Comparison of ENCODE assay signal across 25 mouse cellular contexts in the genomic region with DNA sequence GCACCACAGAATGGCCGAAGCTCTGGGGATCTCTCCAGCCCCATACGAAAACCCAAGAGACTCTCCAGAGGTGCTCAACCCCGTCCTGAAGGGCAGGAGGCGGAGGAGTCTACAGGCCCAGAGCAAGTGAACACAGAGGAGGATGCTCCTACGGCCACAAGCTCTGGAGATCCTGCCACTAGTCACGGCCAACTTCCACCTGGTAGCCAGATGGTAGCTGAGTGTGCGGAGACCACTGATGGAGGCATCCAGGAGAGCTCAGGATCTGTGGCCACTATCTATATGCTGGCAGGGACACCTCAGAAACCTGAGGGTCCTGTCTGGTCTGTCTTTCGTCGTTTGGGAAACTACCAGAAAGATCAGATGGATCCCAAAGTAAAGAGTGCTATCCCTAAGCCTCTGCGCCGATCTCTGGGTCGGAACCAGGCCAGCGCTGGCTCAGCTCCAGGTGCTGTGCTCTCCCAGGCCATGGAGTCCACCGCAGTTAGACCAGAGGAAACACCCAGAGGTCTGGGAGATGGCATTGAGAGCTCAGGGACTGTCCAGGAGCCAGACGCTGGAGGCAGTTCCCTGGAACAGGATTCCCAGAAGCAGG. TPM values are rescaled to one million over a fixed set of nuclear protein-coding genes. Genes with fewer than 3 reads are reported as not detected.
DNase-seq lines count a peak whose midpoint lies in the region; ATAC-seq and TF ChIP-seq lines count a peak whose summit lies in the region.
"Had no signal": no experiment of that assay in that cellular context is flagged by ENCODE, and none has a peak within 500 bp of the region (broad histone marks: within the 10 kb centered on the region; RNA-seq: fewer than 3 reads in every experiment).

No protein-coding gene starts in this region.

- H3K4me1 ChIP-seq in limb, embryonic 13.5 days, result no peaks in the 10 kb centered on the region
- no peaks in the 10 kb centered on the region for H3K4me1 ChIP-seq in lung, postnatal 0 days (ENCODE audit: insufficient read depth, low read depth, low read length)
- 0 out of 2 replicates have a peak, but pooled peaks cover 1% of the 10 kb centered on the region for H3K4me1 ChIP-seq in heart, adult 2 months (ENCODE audit: control insufficient read depth, insufficient read depth, low read length)

- H3K27ac ChIP-seq in gastrocnemius, adult 2 months, result no peak overlapping the region
- no peak overlapping the region for H3K27ac ChIP-seq in limb, embryonic 13.5 days
- H3K27ac ChIP-seq in lung, postnatal 0 days (ENCODE audit: low read length), result no peak overlapping the region
- no peak overlapping the region for H3K27ac ChIP-seq in heart, adult 2 months
- H3K27ac ChIP-seq: hindbrain, embryonic 10.5 days; hindbrain, embryonic 15.5 days; kidney, embryonic 15.5 days; left cerebral cortex, adult 2 months; liver, embryonic 15.5 days; stomach, embryonic 15.5 days had no signal

- no peak for TF ChIP-seq EP300 in lung, postnatal 0 days (IDR thresholded peaks at IDR 0.05)
- no peak for TF ChIP-seq EP300 in heart, adult 2 months (IDR thresholded peaks at IDR 0.05; ENCODE audit: insufficient read depth, low read depth, low read length)

- H3K36me3 ChIP-seq in limb, embryonic 13.5 days, result no peaks in the 10 kb centered on the region
- H3K36me3 ChIP-seq in lung, postnatal 0 days (ENCODE audit: insufficient read depth, low read length), result no peaks in the 10 kb centered on the region; the same call in 1 of the 2 replicates
- no peaks in the 10 kb centered on the region for H3K36me3 ChIP-seq in heart, adult 2 months (ENCODE audit: control insufficient read depth, insufficient read depth, low read length)
- H3K36me3 ChIP-seq: hindbrain, embryonic 10.5 days; hindbrain, embryonic 15.5 days; kidney, embryonic 15.5 days; stomach, embryonic 15.5 days had no signal

- no peaks in the 10 kb centered on the region for H3K27me3 ChIP-seq in limb, embryonic 13.5 days
- no peaks in the 10 kb centered on the region for H3K27me3 ChIP-seq in lung, postnatal 0 days (replicated peaks; ENCODE audit: insufficient read depth, low read length)
- H3K27me3 ChIP-seq in heart, adult 2 months (ENCODE audit: control insufficient read depth, insufficient read depth, low read length), result no peaks in the 10 kb centered on the region
- H3K27me3 ChIP-seq: hindbrain, embryonic 15.5 days; kidney, embryonic 15.5 days; liver, embryonic 15.5 days; stomach, embryonic 15.5 days had no signal

- WGBS in limb, embryonic 13.5 days, result 81% methylated on average over 15 of the region's 15 CpGs
- 83% methylated on average over 15 of the region's 15 CpGs for WGBS in lung, postnatal 0 days
- WGBS in heart, adult 2 months, result 85% methylated on average over 15 of the region's 15 CpGs

- no peak overlapping the region for H3K4me2 ChIP-seq in limb, embryonic 13.5 days (replicated peaks)
- H3K4me2 ChIP-seq in lung, postnatal 0 days (replicated peaks; ENCODE audit: low read depth, low read length), result no peak overlapping the region
- H3K4me2 ChIP-seq: hindbrain, embryonic 15.5 days; kidney, embryonic 15.5 days; liver, embryonic 15.5 days; lung, embryonic 14.5 days; midbrain, embryonic 11.5 days; stomach, embryonic 15.5 days had no signal

- intact Hi-C loops in gastrocnemius, adult 2 months (cut with DNase I), result no loop called here
- intact Hi-C loops in heart, adult 2 months (cut with DNase I), result no loop called here

- no peaks in the 10 kb centered on the region for H3K9me3 ChIP-seq in limb, embryonic 13.5 days
- H3K9me3 ChIP-seq in lung, postnatal 0 days (ENCODE audit: low read length), result no peaks in the 10 kb centered on the region
- H3K9me3 ChIP-seq: hindbrain, embryonic 10.5 days; hindbrain, embryonic 15.5 days; kidney, embryonic 15.5 days; liver, embryonic 15.5 days; stomach, embryonic 15.5 days had no signal

- no peak for ATAC-seq in limb, embryonic 13.5 days (ENCODE audit: low FRiP score, low read depth)
- no peak for ATAC-seq in lung, postnatal 0 days
- ATAC-seq: forebrain, embryonic 14.5 days; inflammation-experienced regulatory T-cells, adult 6 months; midbrain, embryonic 16.5 days had no signal

- DNase-seq in gastrocnemius, adult 2 months, result peak; percentile 54
- DNase-seq in gastrocnemius, postnatal 10 days, result no peak
- DNase-seq in brain, adult 2 months (ENCODE audit: low read depth, low spot score), result peak; percentile 77
- peak; percentile 81 for DNase-seq in cerebellum, adult 9-11 months
- no peak for DNase-seq in lung, postnatal 0 days (ENCODE audit: low spot score)
- DNase-seq in left cerebral cortex, adult 9 months (ENCODE audit: low spot score in 2 of 2), result no peak
- DNase-seq in heart, adult 2 months, result no peak
- DNase-seq: adrenal gland, postnatal 25 days; gastrocnemius, postnatal 36 days; heart, postnatal 14 days; kidney, adult 18-20 months; kidney, postnatal 25 days; lung, embryonic 14.5 days; thymus, postnatal 14 days had no signal

- no peak for TF ChIP-seq CTCF in gastrocnemius, adult 2 months (IDR thresholded peaks at IDR 0.05)
- TF ChIP-seq CTCF in lung, postnatal 0 days (IDR thresholded peaks at IDR 0.05), result no peak
- TF ChIP-seq CTCF in heart, adult 2 months (IDR thresholded peaks at IDR 0.05), result no peak

- H3K9ac ChIP-seq in limb, embryonic 13.5 days, result 0 out of 2 replicates have a peak overlapping the region, but pooled peaks have one; percentile 13
- H3K9ac ChIP-seq in lung, postnatal 0 days (replicated peaks; ENCODE audit: low read depth), result no peak overlapping the region
- H3K9ac ChIP-seq in heart, adult 2 months (ENCODE audit: low read depth, low read length), result no peak overlapping the region
- H3K9ac ChIP-seq: hindbrain, embryonic 15.5 days; kidney, embryonic 15.5 days; liver, embryonic 15.5 days; lung, embryonic 14.5 days; stomach, embryonic 15.5 days had no signal

- H3K79me2 ChIP-seq in heart, adult 2 months (replicated peaks; ENCODE audit: control insufficient read depth, insufficient read depth, low read length), result no peaks in the 10 kb centered on the region

- no peak for TF ChIP-seq POLR2A in heart, adult 2 months (IDR thresholded peaks at IDR 0.05; ENCODE audit: insufficient read depth, low read depth, low read length)

- no peak overlapping the region for H3K4me3 ChIP-seq in gastrocnemius, adult 2 months
- no peak overlapping the region for H3K4me3 ChIP-seq in limb, embryonic 13.5 days
- H3K4me3 ChIP-seq in lung, postnatal 0 days (ENCODE audit: low read depth, low read length), result no peak overlapping the region
- H3K4me3 ChIP-seq in heart, adult 2 months, result no peak overlapping the region
- H3K4me3 ChIP-seq: hindbrain, embryonic 10.5 days; hindbrain, embryonic 15.5 days; kidney, embryonic 15.5 days; left cerebral cortex, adult 2 months; liver, embryonic 15.5 days; stomach, embryonic 15.5 days had no signal

RNA-seq across cellular contexts. Expression of a gene that starts 5.9 kb away (rescaled TPM):
- total RNA-seq in gastrocnemius, adult 2 months (2021), result 10 to 100 TPM; 19.0 to 41.6 TPM
- total RNA-seq in gastrocnemius, postnatal 10 days (2021), result 10 to 100 TPM; 24.2 to 27.3 TPM
- 4.8 TPM in 2 replicates for polyA plus RNA-seq in limb, embryonic 13.5 days (2015; fragmentation: Nextera tagmentation; extraction: Ambion mirVana)
- 18.2 and 24.0 TPM in 2 replicates for polyA plus RNA-seq in lung, postnatal 0 days (2015; fragmentation: Nextera tagmentation; extraction: Ambion mirVana)
- total RNA-seq in heart, adult 2 months (2021), result 10 to 100 TPM; 13.7 to 14.6 TPM
- polyA plus RNA-seq in heart, adult 2 months (2012; rRNA removed), result 13.1 and 13.6 TPM in 2 replicates

RNA-seq across cellular contexts. Expression of a gene that starts 12.3 kb away (rescaled TPM):
- total RNA-seq in gastrocnemius, adult 2 months (2021), result 1 to 10 TPM; 2.4 to 5.7 TPM
- 10 to 100 TPM in 1 of 2 experiments, 1 to 10 TPM in 1; 7.9 to 10.0 TPM for total RNA-seq in gastrocnemius, postnatal 10 days (2021)
- 6.0 and 6.6 TPM in 2 replicates for polyA plus RNA-seq in limb, embryonic 13.5 days (2015; fragmentation: Nextera tagmentation; extraction: Ambion mirVana)
- polyA plus RNA-seq in lung, postnatal 0 days (2015; fragmentation: Nextera tagmentation; extraction: Ambion mirVana), result 18.5 and 21.2 TPM in 2 replicates
- 1 to 10 TPM; 7.6 to 8.5 TPM for total RNA-seq in heart, adult 2 months (2021)
- 18.1 and 21.6 TPM in 2 replicates for polyA plus RNA-seq in heart, adult 2 months (2012; rRNA removed)

RNA-seq across cellular contexts. Expression of a gene that starts 15.7 kb away (rescaled TPM):
- total RNA-seq in gastrocnemius, adult 2 months (2021), result 10 to 100 TPM; 33.4 to 41.9 TPM
- total RNA-seq in gastrocnemius, postnatal 10 days (2021), result 10 to 100 TPM; 25.5 to 32.6 TPM
- 0.34 and 0.66 TPM in 2 replicates for polyA plus RNA-seq in limb, embryonic 13.5 days (2015; fragmentation: Nextera tagmentation; extraction: Ambion mirVana)
- 12.4 and 15.7 TPM in 2 replicates for polyA plus RNA-seq in lung, postnatal 0 days (2015; fragmentation: Nextera tagmentation; extraction: Ambion mirVana)
- 10 to 100 TPM; 40.5 to 48.8 TPM for total RNA-seq in heart, adult 2 months (2021)
- polyA plus RNA-seq in heart, adult 2 months (2012; rRNA removed), result 39.2 and 62.0 TPM in 2 replicates
- polyA plus RNA-seq: inflammation-experienced regulatory T-cells, adult 6 months had no signal

RNA-seq across cellular contexts. Expression of a gene that starts 39.0 kb away (rescaled TPM):
- 10 to 100 TPM; 69.3 to 76.7 TPM for total RNA-seq in gastrocnemius, adult 2 months (2021)
- total RNA-seq in gastrocnemius, postnatal 10 days (2021), result 10 to 100 TPM; 77.6 to 83.7 TPM
- polyA plus RNA-seq in limb, embryonic 13.5 days (2015; fragmentation: Nextera tagmentation; extraction: Ambion mirVana), result 60.8 and 63.0 TPM in 2 replicates
- 19.7 and 22.5 TPM in 2 replicates for polyA plus RNA-seq in lung, postnatal 0 days (2015; fragmentation: Nextera tagmentation; extraction: Ambion mirVana)
- total RNA-seq in heart, adult 2 months (2021), result 10 to 100 TPM; 84.4 to 93.2 TPM
- polyA plus RNA-seq in heart, adult 2 months (2012; rRNA removed), result 49.0 and 86.5 TPM in 2 replicates

Comparison
In these comparisons a context has a peak if more than half of its experiments do, and no peak if none do; other contexts are left out.
1. DNase-seq: peak in gastrocnemius, adult 2 months (single experiment), brain, adult 2 months (single experiment) and cerebellum, adult 9-11 months (single experiment); none in gastrocnemius, postnatal 10 days (single experiment), lung, postnatal 0 days (single experiment), left cerebral cortex, adult 9 months (0 of 2) and heart, adult 2 months (0 of 2).